Mouse (Mus musculus) midbrain, embryonic 12.5 days (tissue): ENCODE measurements around the gene Tgfbr2. TPM values are rescaled to one million over a fixed set of nuclear protein-coding genes. Genes with fewer than 3 reads are reported as not detected.

ENCODE experiments used
- ATAC-seq: fragments of 200-750 bp; cut with Nextera tagmentation; 2 replicates; pipeline ENCODE4 v1.8.0; 2017; ENCODE audit warnings: low read depth, moderate TSS enrichment, moderate library complexity; ENCODE audit not compliant: low FRiP score
- H3K27ac ChIP-seq: fragments of 300-500 bp; sonication (generic); replicated peaks from 2 replicates; pipeline ENCODE4 v1.5.1; 2016; ENCODE audit warnings: mild to moderate bottlenecking
- H3K27me3 ChIP-seq: fragments of 300-500 bp; sonication (generic); 2 replicates; pipeline ENCODE4 v1.6.1; 2016; ENCODE audit warnings: mild to moderate bottlenecking
- H3K36me3 ChIP-seq: fragments of 300-500 bp; sonication (generic); 2 replicates; pipeline ENCODE4 v1.6.1; 2016
- H3K4me1 ChIP-seq: fragments of 300-500 bp; sonication (generic); 2 replicates; pipeline ENCODE4 v1.6.1; 2016
- H3K4me2 ChIP-seq: fragments of 300-500 bp; sonication (generic); replicated peaks from 2 replicates; pipeline ENCODE4 v1.6.1; 2016; ENCODE audit warnings: mild to moderate bottlenecking, moderate library complexity
- H3K4me3 ChIP-seq: fragments of 300-500 bp; sonication (generic); 2 replicates; pipeline ENCODE4 v1.5.1; 2016; ENCODE audit warnings: mild to moderate bottlenecking
- H3K9ac ChIP-seq: fragments of 300-500 bp; sonication (generic); replicated peaks from 2 replicates; pipeline ENCODE4 v1.6.1; 2016; ENCODE audit warnings: mild to moderate bottlenecking, moderate library complexity
- H3K9me3 ChIP-seq: fragments of 300-500 bp; sonication (generic); 2 replicates; pipeline ENCODE4 v1.6.1; 2016; ENCODE audit warnings: mild to moderate bottlenecking
- WGBS: fragments of 180-500 bp; shearing (Covaris S2); methylation state at CpG from one replicate; pipeline ENCODE4 v1.1.7; 2016; 5-methylcytosine and 5-hydroxymethylcytosine counted together
- polyA plus RNA-seq: library from polyadenylated mRNA; unstranded; fragments of >200 nt; fragmentation: Nextera tagmentation; extraction: Ambion mirVana; gene quantifications from 2 replicates; pipeline ENCODE4 v1.2.1, GENCODE M21; 2016

Gene Tgfbr2
- polyA plus RNA-seq, 1 experiment from 2014 or later = 14.1 TPM

GRCm38 (mm10) chr9:116100015-116100414, 75.1 kb downstream of the Tgfbr2 start:
- Histone ChIP-seq H3K4me2 (no peak overlapping the region), H3K9ac (no peak overlapping the region), H3K4me1 (0 out of 2 replicates have a peak, but pooled peaks cover 6% of the 10 kb centered on the region), H3K9me3 (no peaks in the 10 kb centered on the region), H3K4me3 (no peak overlapping the region), H3K36me3 (no peaks in the 10 kb centered on the region), H3K27ac (no peak overlapping the region), H3K27me3 (no peaks in the 10 kb centered on the region)
- ATAC-seq = no peak
- WGBS = 90% methylated on average over 9 of the region's 9 CpGs

GRCm38 (mm10) chr9:116099596-116099993, 75.6 kb downstream of the Tgfbr2 start:
- Histone ChIP-seq H3K4me2 (no peak overlapping the region), H3K4me1 (0 out of 2 replicates have a peak, but pooled peaks cover 6% of the 10 kb centered on the region), H3K36me3 (no peaks in the 10 kb centered on the region), H3K27ac (no peak overlapping the region), H3K4me3 (no peak overlapping the region), H3K27me3 (no peaks in the 10 kb centered on the region), H3K9me3 (no peaks in the 10 kb centered on the region), H3K9ac (no peak overlapping the region)
- no peak for ATAC-seq
- 79% methylated on average over 6 of the region's 6 CpGs for WGBS

- H3K9ac ChIP-seq = no peak overlapping the region
- WGBS = 77% methylated on average over 16 of the region's 16 CpGs
- H3K27me3 ChIP-seq = no peaks in the 10 kb centered on the region
- no peak overlapping the region for H3K27ac ChIP-seq
- no peak overlapping the region for H3K4me2 ChIP-seq
- no peak overlapping the region for H3K4me3 ChIP-seq
- H3K4me1 ChIP-seq = 0 out of 2 replicates have a peak, but pooled peaks cover 6% of the 10 kb centered on the region
- H3K36me3 ChIP-seq = no peaks in the 10 kb centered on the region
- no peaks in the 10 kb centered on the region for H3K9me3 ChIP-seq
- no peak for ATAC-seq
These were observed 76.2 kb downstream of the Tgfbr2 start for GRCm38 (mm10) chr9:116098724-116099595.

- H3K4me1 ChIP-seq = no peaks in the 10 kb centered on the region
- WGBS = 79% methylated on average over 5 of the region's 5 CpGs
- H3K27me3 ChIP-seq = no peaks in the 10 kb centered on the region
- no peak for ATAC-seq
- H3K36me3 ChIP-seq = no peaks in the 10 kb centered on the region
- no peak overlapping the region for H3K4me3 ChIP-seq
- H3K4me2 ChIP-seq = no peak overlapping the region
- H3K27ac ChIP-seq = no peak overlapping the region
- no peaks in the 10 kb centered on the region for H3K9me3 ChIP-seq
- H3K9ac ChIP-seq = no peak overlapping the region
These were observed 83.2 kb downstream of the Tgfbr2 start for GRCm38 (mm10) chr9:116091921-116092320.

- Histone ChIP-seq H3K4me2 (no peak overlapping the region), H3K4me1 (no peaks in the 10 kb centered on the region), H3K27me3 (no peaks in the 10 kb centered on the region), H3K4me3 (no peak overlapping the region), H3K9me3 (no peaks in the 10 kb centered on the region), H3K36me3 (no peaks in the 10 kb centered on the region), H3K27ac (no peak overlapping the region), H3K9ac (no peak overlapping the region)
- ATAC-seq = no peak
- WGBS = 91% methylated on average over 7 of the region's 7 CpGs
These were observed 83.9 kb downstream of the Tgfbr2 start for GRCm38 (mm10) chr9:116091101-116091841.

- no peaks in the 10 kb centered on the region for H3K4me1 ChIP-seq
- 94% methylated on average over 9 of the region's 9 CpGs for WGBS
- no peak overlapping the region for H3K27ac ChIP-seq
- H3K36me3 ChIP-seq = no peaks in the 10 kb centered on the region
- no peak overlapping the region for H3K4me3 ChIP-seq
- no peaks in the 10 kb centered on the region for H3K27me3 ChIP-seq
- no peak for ATAC-seq
- H3K9me3 ChIP-seq = no peaks in the 10 kb centered on the region
- no peak overlapping the region for H3K9ac ChIP-seq
- no peak overlapping the region for H3K4me2 ChIP-seq
These were observed 84.9 kb downstream of the Tgfbr2 start for GRCm38 (mm10) chr9:116090296-116090695.

- no peaks in the 10 kb centered on the region for H3K27me3 ChIP-seq
- H3K27ac ChIP-seq = no peak overlapping the region
- no peak overlapping the region for H3K4me2 ChIP-seq
- H3K9ac ChIP-seq = no peak overlapping the region
- no peak for ATAC-seq
- 84% methylated on average over 9 of the region's 9 CpGs for WGBS
- no peaks in the 10 kb centered on the region for H3K4me1 ChIP-seq
- H3K36me3 ChIP-seq = no peaks in the 10 kb centered on the region
- H3K4me3 ChIP-seq = no peak overlapping the region
- H3K9me3 ChIP-seq = no peaks in the 10 kb centered on the region
These were observed 86.2 kb downstream of the Tgfbr2 start for GRCm38 (mm10) chr9:116088912-116089311.

GRCm38 (mm10) chr9:116087880-116088279, 87.3 kb downstream of the Tgfbr2 start:
- Histone ChIP-seq H3K27me3 (no peaks in the 10 kb centered on the region), H3K4me3 (no peak overlapping the region), H3K4me1 (no peaks in the 10 kb centered on the region), H3K9me3 (no peaks in the 10 kb centered on the region), H3K4me2 (no peak overlapping the region), H3K9ac (no peak overlapping the region), H3K36me3 (no peaks in the 10 kb centered on the region), H3K27ac (no peak overlapping the region)
- ATAC-seq = no peak
- WGBS = 37% methylated on average over 5 of the region's 5 CpGs

- H3K4me2 ChIP-seq = no peak overlapping the region
- H3K27ac ChIP-seq = no peak overlapping the region
- no peak for ATAC-seq
- no peaks in the 10 kb centered on the region for H3K36me3 ChIP-seq
- no peak overlapping the region for H3K9ac ChIP-seq
- H3K9me3 ChIP-seq = no peaks in the 10 kb centered on the region
- 95% methylated on average over 5 of the region's 5 CpGs for WGBS
- H3K4me3 ChIP-seq = no peak overlapping the region
- no peaks in the 10 kb centered on the region for H3K27me3 ChIP-seq
- H3K4me1 ChIP-seq = no peaks in the 10 kb centered on the region
These were observed 87.9 kb downstream of the Tgfbr2 start for GRCm38 (mm10) chr9:116087263-116087662.

- H3K9ac ChIP-seq = no peak overlapping the region
- no peaks in the 10 kb centered on the region for H3K27me3 ChIP-seq
- WGBS = 91% methylated on average over 6 of the region's 6 CpGs
- no peak overlapping the region for H3K4me2 ChIP-seq
- no peaks in the 10 kb centered on the region for H3K4me1 ChIP-seq
- no peaks in the 10 kb centered on the region for H3K36me3 ChIP-seq
- H3K27ac ChIP-seq = no peak overlapping the region
- H3K4me3 ChIP-seq = no peak overlapping the region
- no peaks in the 10 kb centered on the region for H3K9me3 ChIP-seq
- ATAC-seq = no peak
These were observed 89.2 kb downstream of the Tgfbr2 start for GRCm38 (mm10) chr9:116085999-116086398.

GRCm38 (mm10) chr9:116084324-116084931, 90.7 kb downstream of the Tgfbr2 start:
- Histone ChIP-seq H3K4me2 (no peak overlapping the region), H3K27me3 (no peaks in the 10 kb centered on the region), H3K4me1 (no peaks in the 10 kb centered on the region), H3K36me3 (no peaks in the 10 kb centered on the region), H3K27ac (no peak overlapping the region), H3K9me3 (no peaks in the 10 kb centered on the region), H3K9ac (no peak overlapping the region), H3K4me3 (no peak overlapping the region)
- ATAC-seq = no peak
- 89% methylated on average over 12 of the region's 12 CpGs for WGBS

- 89% methylated on average over 8 of the region's 8 CpGs for WGBS
- Histone ChIP-seq H3K27me3 (no peaks in the 10 kb centered on the region), H3K27ac (no peak overlapping the region), H3K4me3 (no peak overlapping the region), H3K36me3 (no peaks in the 10 kb centered on the region), H3K9ac (no peak overlapping the region), H3K4me1 (no peaks in the 10 kb centered on the region), H3K9me3 (no peaks in the 10 kb centered on the region), H3K4me2 (no peak overlapping the region)
- ATAC-seq = no peak
These were observed 91.3 kb downstream of the Tgfbr2 start for GRCm38 (mm10) chr9:116083726-116084323.
